Mouse (Mus musculus) midbrain, embryonic 15.5 days (tissue): ENCODE results near the gene Tecpr2. TPM values are rescaled to one million over a fixed set of nuclear protein-coding genes. Genes with fewer than 3 reads are reported as not detected.

Source experiments
- polyA plus RNA-seq: library from polyadenylated mRNA; unstranded; fragments of >200 nt; fragmentation: Nextera tagmentation; extraction: Ambion mirVana; gene quantifications from 2 replicates; pipeline ENCODE4 v1.2.1, GENCODE M21; 2015

Gene Tecpr2
- polyA plus RNA-seq, 1 experiment from 2014 or later, result 9.4 TPM

Other genes starting within 250 kb of the Tecpr2 start
- 0.31 TPM in 1 of 2 replicates, not detected in the other for gene 1700001K19Rik, start 206.6 kb upstream of the Tecpr2 start, polyA plus RNA-seq
- 1,449 and 1,477 TPM in 2 replicates for gene Hsp90aa1, start 186.5 kb upstream of the Tecpr2 start, polyA plus RNA-seq
- gene Wdr20, start 151.3 kb upstream of the Tecpr2 start, polyA plus RNA-seq, result 25.5 and 26.8 TPM in 2 replicates
- gene Mok, start 48.3 kb upstream of the Tecpr2 start, polyA plus RNA-seq, result 17.0 and 17.2 TPM in 2 replicates
- gene Zfp839, start 39.0 kb upstream of the Tecpr2 start, polyA plus RNA-seq, result 3.9 and 4.4 TPM in 2 replicates
- gene Cinp, start 119 bp upstream of the Tecpr2 start, polyA plus RNA-seq, result 76.3 and 85.4 TPM in 2 replicates
- 8.0 and 8.3 TPM in 2 replicates for gene Ankrd9, start 89.8 kb downstream of the Tecpr2 start, polyA plus RNA-seq
- 4.7 and 5.1 TPM in 2 replicates for gene Rcor1, start 150.1 kb downstream of the Tecpr2 start, polyA plus RNA-seq